Mouse (Mus musculus) bone marrow, adult 2 months (tissue): Measurements from ENCODE around the gene Zfp36l2.

Experiments
- CTCF ChIP-seq: fragments of 200-500 bp; IDR thresholded peaks from 2 replicates; pipeline ENCODE4 v1.5.1; 2011; ENCODE audit warnings: low read length, control low read depth; ENCODE audit not compliant: control insufficient read depth, insufficient read depth
- POLR2A ChIP-seq: fragments of 200-500 bp; IDR thresholded peaks from 2 replicates; pipeline ENCODE4 v1.6.1; 2011; ENCODE audit warnings: low read depth, mild to moderate bottlenecking, control low read depth, low read length, borderline replicate concordance; ENCODE audit not compliant: control insufficient read depth

- no peak for TF ChIP-seq CTCF
- TF ChIP-seq POLR2A: no peak
Observed at GRCm38 (mm10) chr17:84236781-84237557, 49.2 kb upstream of the Zfp36l2 start.
